Mouse (Mus musculus) neutrophil, adult 59 days (primary cell): ENCODE results near the gene Krtap26-1. TPM values are rescaled to one million over a fixed set of nuclear protein-coding genes. Genes with fewer than 3 reads are reported as not detected.

Source experiments
- total RNA-seq, 2 experiments: library from RNA; stranded (reverse); gene quantifications; 1 replicate in 1 of 2; 2 replicates in 1 of 2; pipeline ENCODE4 v1.2.4; 2023

Gene Krtap26-1
- total RNA-seq = not detected

GRCm38 (mm10) chr16:88647358-88647846, at the start of gene Krtap26-1:
TSS of gene Krtap26-1 (minus strand) at chr16:88647796.

GRCm38 (mm10) chr16:88671571-88671970, 24.0 kb upstream of the Krtap26-1 start, which contains the start of gene Krtap27-1:
TSS of gene Krtap27-1 (minus strand) at chr16:88671671.

GRCm38 (mm10) chr16:88627566-88627965, 20.0 kb downstream of the Krtap26-1 start, which contains the start of gene 2310079G19Rik:
TSS of gene 2310079G19Rik (minus strand) at chr16:88627666.

GRCm38 (mm10) chr16:88611922-88612321, 35.7 kb downstream of the Krtap26-1 start, which contains the start of gene Krtap24-1:
TSS of gene Krtap24-1 (minus strand) at chr16:88612279.

Other genes with a start within 250 kb of the Krtap26-1 start
- gene Cldn17, start 140.8 kb downstream of the Krtap26-1 start, total RNA-seq = not detected
- gene Cldn8, start 84.6 kb downstream of the Krtap26-1 start, total RNA-seq = not detected
- not detected for gene Krtap24-1, start 35.5 kb downstream of the Krtap26-1 start, total RNA-seq
- gene 2310079G19Rik, start 20.1 kb downstream of the Krtap26-1 start, total RNA-seq = not detected
- gene Krtap27-1, start 23.9 kb upstream of the Krtap26-1 start, total RNA-seq = not detected
- not detected for gene 2310061N02Rik, start 60.2 kb upstream of the Krtap26-1 start, total RNA-seq
- gene Krtap13-1, start 81.1 kb upstream of the Krtap26-1 start, total RNA-seq = not detected
- not detected for gene Krtap13, start 103.8 kb upstream of the Krtap26-1 start, total RNA-seq
- not detected for gene 2310034C09Rik, start 111.1 kb upstream of the Krtap26-1 start, total RNA-seq
- not detected for gene 2310057N15Rik, start 126.4 kb upstream of the Krtap26-1 start, total RNA-seq
- not detected for gene Gm5965, start 130.1 kb upstream of the Krtap26-1 start, total RNA-seq
- gene Gm20741, start 164.4 kb upstream of the Krtap26-1 start, total RNA-seq = not detected
- not detected for gene Krtap15, start 172.4 kb upstream of the Krtap26-1 start, total RNA-seq
- not detected for gene Krtap14, start 178.3 kb upstream of the Krtap26-1 start, total RNA-seq
- gene Krtap19-1, start 221.6 kb upstream of the Krtap26-1 start, total RNA-seq = not detected
- gene Krtap19-2, start 226.5 kb upstream of the Krtap26-1 start, total RNA-seq = not detected
- not detected for gene Krtap19-3, start 230.2 kb upstream of the Krtap26-1 start, total RNA-seq
- gene Krtap19-4, start 237.3 kb upstream of the Krtap26-1 start, total RNA-seq = not detected
- not detected for gene Krtap19-5, start 248.7 kb upstream of the Krtap26-1 start, total RNA-seq